Mouse (Mus musculus) cerebellum, adult 2 months (tissue): ENCODE measurements around the gene Ccdc73. TPM values are rescaled to one million over a fixed set of nuclear protein-coding genes. Genes with fewer than 3 reads are reported as not detected.
"Not testable (repeated sequence)": the region's sequence is repeated elsewhere in the genome, so short reads cannot be mapped to it uniquely, and the experiment has no call there.

Source experiments
- DNase-seq, 2 experiments: peaks; one replicate each; pipeline ENCODE4 v3.0.0; 2021
- H3K27ac ChIP-seq: fragments of 200-500 bp; 2 replicates; pipeline ENCODE4 v1.5.1; 2012; ENCODE audit warnings: low read length, control low read depth, inconsistent platforms; ENCODE audit not compliant: insufficient read depth
- H3K27me3 ChIP-seq: fragments of 200-500 bp; 2 replicates; pipeline ENCODE4 v1.6.1; 2012; ENCODE audit warnings: inconsistent platforms, mild to moderate bottlenecking, low read length, moderate library complexity; ENCODE audit not compliant: control insufficient read depth, insufficient read depth
- H3K4me1 ChIP-seq: fragments of 200-500 bp; 2 replicates; pipeline ENCODE4 v1.6.1; 2011; ENCODE audit warnings: low read length; ENCODE audit not compliant: control insufficient read depth, insufficient read depth
- H3K4me3 ChIP-seq: fragments of 200-500 bp; replicated peaks from 2 replicates; pipeline ENCODE3; 2011; ENCODE audit warnings: mild to moderate bottlenecking, low read depth, low read length, control low read depth; ENCODE audit not compliant: insufficient read depth
- CTCF ChIP-seq: fragments of 200-500 bp; IDR thresholded peaks from 2 replicates; pipeline ENCODE4 v1.5.1; 2011; ENCODE audit warnings: low read depth, mild to moderate bottlenecking, control low read depth, low read length, moderate library complexity, borderline replicate concordance; ENCODE audit not compliant: insufficient read depth
- POLR2A ChIP-seq: fragments of 200-500 bp; IDR thresholded peaks from 2 replicates; pipeline ENCODE4 v1.6.1; 2011; ENCODE audit warnings: low read length, control low read depth, borderline replicate concordance; ENCODE audit not compliant: insufficient read depth
- WGBS: fragments of 180-500 bp; shearing (Covaris S2); methylation state at CpG from one replicate; pipeline ENCODE4 v1.1.7; 2018; 5-methylcytosine and 5-hydroxymethylcytosine counted together
- polyA plus RNA-seq: library from polyadenylated mRNA; depleted of rRNA; stranded (reverse); fragments of >200 nt; gene quantifications from 2 replicates; pipeline ENCODE4 v1.2.3, GENCODE M21; 2012

Ccdc73 gene
- polyA plus RNA-seq, 1 experiment = 5.5 TPM

GRCm38 (mm10) chr2:104886109-104886508 is 18.5 kb downstream of the Ccdc73 start:
- Histone ChIP-seq H3K4me3 (no peak overlapping the region), H3K27me3 (no peaks in the 10 kb centered on the region), H3K27ac (no peak overlapping the region), H3K4me1 (no peaks in the 10 kb centered on the region)
- 90% methylated on average over 18 of the region's 18 CpGs for WGBS
- DNase-seq = no peak
- TF ChIP-seq POLR2A (no peak), CTCF (no peak)

- H3K27me3 ChIP-seq, H3K27ac ChIP-seq, DNase-seq, H3K4me3 ChIP-seq, H3K4me1 ChIP-seq: not testable (repeated sequence)
- whole genome bisulfite sequencing = 62% methylated on average over 2 of the region's 2 CpGs
Observed at GRCm38 (mm10) chr2:104887331-104887730, 19.7 kb downstream of the Ccdc73 start.

GRCm38 (mm10) chr2:104887882-104888566 is 20.4 kb downstream of the Ccdc73 start:
- DNase-seq = peak; percentile 64 to 71
- no peak overlapping the region for H3K27ac ChIP-seq
- no peaks in the 10 kb centered on the region for H3K27me3 ChIP-seq
- TF ChIP-seq CTCF (peak; percentile 80), POLR2A (no peak)
- H3K4me3 ChIP-seq = no peak overlapping the region
- 20% methylated on average over 10 of the region's 10 CpGs for WGBS
- no peaks in the 10 kb centered on the region for H3K4me1 ChIP-seq

GRCm38 (mm10) chr2:104899975-104900374 is 32.4 kb downstream of the Ccdc73 start:
- 94% methylated on average over 2 of the region's 2 CpGs for WGBS
- Histone ChIP-seq H3K4me1 (no peaks in the 10 kb centered on the region), H3K27ac (no peak overlapping the region), H3K4me3 (no peak overlapping the region), H3K27me3 (no peaks in the 10 kb centered on the region)
- no peak for DNase-seq
- TF ChIP-seq CTCF (no peak), POLR2A (no peak)

- no peaks in the 10 kb centered on the region for H3K27me3 ChIP-seq
- H3K27ac ChIP-seq = no peak overlapping the region
- WGBS = 87% methylated on average over 3 of the region's 3 CpGs
- no peak overlapping the region for H3K4me3 ChIP-seq
- no peak for TF ChIP-seq POLR2A
- TF ChIP-seq CTCF = no peak
- no peak for DNase-seq
- no peaks in the 10 kb centered on the region for H3K4me1 ChIP-seq
Observed at GRCm38 (mm10) chr2:104915709-104916108, 48.1 kb downstream of the Ccdc73 start.

- DNase-seq = no peak
- no peaks in the 10 kb centered on the region for H3K4me1 ChIP-seq
- no peak overlapping the region for H3K4me3 ChIP-seq
- TF ChIP-seq CTCF = no peak
- TF ChIP-seq POLR2A = no peak
- 35% methylated on average over 1 of the region's 1 CpGs for WGBS
- no peak overlapping the region for H3K27ac ChIP-seq
- no peaks in the 10 kb centered on the region for H3K27me3 ChIP-seq
Observed at GRCm38 (mm10) chr2:104964492-104964891, 96.9 kb downstream of the Ccdc73 start.

GRCm38 (mm10) chr2:104981712-104982111 is 114.1 kb downstream of the Ccdc73 start:
- Histone ChIP-seq H3K4me3 (no peak overlapping the region), H3K27ac (no peak overlapping the region), H3K4me1 (no peaks in the 10 kb centered on the region), H3K27me3 (no peaks in the 10 kb centered on the region)
- DNase-seq = no peak
- no peak for TF ChIP-seq POLR2A
- no peak for TF ChIP-seq CTCF
- WGBS = 32% methylated on average over 2 of the region's 2 CpGs

- Histone ChIP-seq H3K4me3 (no peak overlapping the region), H3K27ac (no peak overlapping the region), H3K4me1 (no peaks in the 10 kb centered on the region), H3K27me3 (no peaks in the 10 kb centered on the region)
- 67% methylated on average over 3 of the region's 3 CpGs for WGBS
- DNase-seq = no peak
- TF ChIP-seq CTCF (no peak), POLR2A (no peak)
Observed at GRCm38 (mm10) chr2:104985796-104986195, 118.2 kb downstream of the Ccdc73 start.
